Mouse (Mus musculus) c-Kit-positive CD71-positive TER-119-positive erythroid progenitor cells, embryonic 14.5 days (primary cell): Measurements from ENCODE around the gene Zfp692.
"Not testable (repeated sequence)": the region's sequence is repeated elsewhere in the genome, so short reads cannot be mapped to it uniquely, and the experiment has no call there.

Source experiments
- DNase-seq: peaks from one replicate; pipeline ENCODE4 v3.0.0-alpha.2; 2013; ENCODE audit warnings: low spot score

Zfp692 gene

DNA sequence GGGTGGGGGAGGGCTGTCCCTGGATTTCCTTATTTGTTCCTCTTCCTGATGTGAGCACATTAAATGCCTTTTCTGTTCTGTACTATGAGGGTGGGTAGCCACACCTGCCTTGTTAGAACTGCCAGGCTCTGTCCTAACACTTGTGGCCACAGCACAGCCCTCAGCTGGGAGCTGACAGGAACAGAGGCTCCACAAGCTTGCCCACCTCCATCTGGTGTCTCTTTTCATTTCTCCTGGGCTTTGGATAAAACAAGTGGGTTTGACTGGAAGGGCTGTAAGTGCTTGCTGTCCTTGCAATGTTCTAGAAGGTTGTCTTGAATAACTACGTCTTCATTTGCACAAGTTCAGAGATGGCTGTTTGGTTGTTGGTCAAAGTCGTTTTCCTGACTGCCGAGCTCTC, 48.1 kb downstream of the Zfp692 start:
- DNase-seq: no peak

DNA sequence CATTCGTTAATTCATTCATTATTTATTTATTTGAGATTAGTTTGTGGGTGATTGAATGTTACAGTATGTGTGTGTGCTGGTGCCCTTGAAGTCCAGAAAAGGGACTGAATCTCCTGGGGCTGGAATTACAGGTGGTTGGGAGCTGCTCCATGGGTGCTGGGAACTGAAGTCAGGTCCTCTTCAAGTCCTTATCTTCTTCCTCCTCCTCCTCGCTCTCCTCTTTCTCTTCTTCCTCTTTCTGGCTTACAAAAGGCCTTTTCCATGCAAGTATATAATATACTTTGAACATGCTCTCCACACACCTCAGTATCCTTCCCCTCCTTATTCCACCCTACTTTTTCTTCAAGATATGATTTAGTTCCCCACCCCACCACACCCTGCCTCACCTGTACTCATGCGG, 50.2 kb downstream of the Zfp692 start:
- DNase-seq: no peak

DNA sequence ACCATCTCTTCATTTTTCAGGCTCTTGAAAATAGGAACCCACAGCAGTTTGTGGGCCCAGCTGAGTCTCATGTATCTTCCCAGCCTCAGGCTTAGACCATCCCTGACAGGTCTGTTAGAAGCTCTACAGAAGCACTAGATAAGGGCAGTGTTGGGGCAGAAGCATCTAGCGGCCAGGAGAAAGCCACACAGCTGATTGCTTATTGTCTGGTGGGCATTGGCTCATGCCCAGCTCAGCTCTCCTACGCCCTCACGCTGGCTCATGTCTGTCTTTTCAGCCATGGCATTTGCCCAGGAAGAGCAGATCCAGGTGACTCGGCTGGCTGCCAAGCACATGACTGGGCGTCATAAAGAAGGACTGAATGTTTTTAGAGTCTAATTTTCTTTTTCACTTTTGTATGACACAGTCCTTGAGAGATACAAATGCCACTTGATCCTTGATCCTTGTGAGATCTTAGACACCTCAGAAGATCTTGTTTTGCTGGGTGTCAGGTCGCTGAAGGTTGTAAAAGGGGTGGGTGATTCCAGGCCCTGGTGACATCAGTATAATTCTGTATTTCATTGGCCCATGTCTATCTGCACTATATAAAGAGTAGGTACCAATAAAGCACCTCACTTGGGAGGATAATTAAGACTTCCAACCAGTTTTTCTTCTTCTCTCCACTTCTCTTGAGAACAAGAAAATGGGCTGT, 51.1 kb downstream of the Zfp692 start:
- no peak for DNase-seq

DNA sequence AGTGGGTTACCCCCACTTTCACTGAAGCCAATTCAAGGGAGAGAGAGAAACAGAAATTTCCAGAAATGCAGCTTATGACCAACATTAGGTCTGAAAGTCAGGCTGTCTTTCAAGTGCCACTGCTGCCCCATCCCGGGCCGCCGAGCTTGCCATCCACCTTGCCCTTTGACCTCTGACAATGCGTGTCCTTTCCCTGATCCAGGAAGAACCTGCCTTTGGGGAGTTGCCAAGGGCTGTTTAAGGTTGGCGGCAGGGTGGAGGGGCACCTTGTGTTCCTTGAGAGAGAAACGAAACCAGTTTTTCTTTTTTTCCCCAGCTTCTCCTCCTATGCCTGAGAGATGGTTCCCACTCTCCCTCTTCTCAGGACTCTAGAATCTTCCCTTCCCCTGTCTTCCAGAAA, 55.7 kb downstream of the Zfp692 start:
- not testable (repeated sequence) for DNase-seq
